Mouse (Mus musculus) erythroblast, embryonic 14.5 days (primary cell): ENCODE results near the gene Dcaf7.

Source experiments
- GATA1 ChIP-seq: IDR thresholded peaks from 2 replicates; pipeline ENCODE4 v1.6.1; 2012; ENCODE audit warnings: low read length, inconsistent platforms, mixed read lengths
- TAL1 ChIP-seq: IDR thresholded peaks from 3 replicates; pipeline ENCODE4 v1.6.1; 2012; ENCODE audit warnings: low read length, inconsistent platforms, mixed read lengths

DNA sequence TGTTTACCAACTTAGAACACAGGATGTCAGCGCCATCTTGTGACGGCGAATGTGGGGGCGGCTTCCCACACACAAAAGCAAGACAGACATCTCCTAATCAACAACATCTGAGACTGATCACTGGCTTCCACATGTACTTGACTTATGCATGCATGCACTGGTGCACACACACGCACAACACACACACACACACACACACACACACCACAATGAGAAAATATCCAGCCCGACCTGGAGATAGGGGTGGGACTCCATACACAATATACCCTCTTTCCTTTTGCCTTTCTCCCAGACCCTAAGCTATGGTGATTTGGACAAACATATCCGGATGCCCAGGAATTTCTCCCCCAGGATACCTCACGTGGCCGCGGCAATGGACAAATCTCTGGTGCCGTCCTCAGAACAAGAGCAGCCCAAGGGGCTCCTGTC is 3.2 kb upstream of the Dcaf7 start:
- TF ChIP-seq TAL1 (no peak), GATA1 (no peak)
